Mouse (Mus musculus): ENCODE measurements around the gene Nav1. TPM values are rescaled to one million over a fixed set of nuclear protein-coding genes. Genes with fewer than 3 reads are reported as not detected.

Gene Nav1
- polyA plus RNA-seq, 2 experiments, result 14.4 to 26.8 TPM

DNA sequence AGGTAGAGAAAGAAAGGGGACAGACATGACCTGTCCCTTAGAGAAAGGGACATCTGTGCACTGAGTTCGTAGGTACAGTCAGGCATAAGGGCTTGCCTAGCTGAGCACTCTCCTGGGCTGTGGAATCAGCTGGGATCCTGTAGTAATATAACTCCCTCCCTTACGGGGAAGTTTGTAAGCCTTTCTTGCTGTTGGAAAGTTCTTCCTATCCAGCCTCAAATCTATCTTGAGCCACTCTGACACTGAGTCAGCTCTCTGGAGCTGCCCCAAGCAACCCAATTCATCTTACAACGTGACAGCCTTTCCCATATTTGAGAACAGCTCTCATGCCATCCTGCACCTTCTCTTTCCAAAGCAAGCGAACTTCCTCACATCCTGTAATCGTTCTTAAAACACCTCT, 1.6 kb downstream of the Nav1 start:
- Histone ChIP-seq H3K27me3 (ENCODE audit: control insufficient read depth, insufficient read depth, low read length) (no peaks in the 10 kb centered on the region), H3K27ac (replicated peaks; ENCODE audit: low read depth, low read length) (no peak overlapping the region), H3K36me3 (ENCODE audit: control insufficient read depth, insufficient read depth, low read length) (no peaks in the 10 kb centered on the region), H3K4me1 (ENCODE audit: control insufficient read depth, insufficient read depth, low read length) (0 out of 2 replicates have a peak, but pooled peaks cover 3% of the 10 kb centered on the region), H3K9me3 (ENCODE audit: control insufficient read depth, low read length) (no peaks in the 10 kb centered on the region), H3K4me2 (replicated peaks; ENCODE audit: low read depth, low read length, severe bottlenecking) (no peak overlapping the region), H3K4me3 (replicated peaks; ENCODE audit: low read length) (no peak overlapping the region), H3K9ac (ENCODE audit: low read depth, low read length, severe bottlenecking) (no peak overlapping the region)
- 58% methylated on average over 5 of the region's 5 CpGs for WGBS
- TF ChIP-seq POLR2A (IDR thresholded peaks at IDR 0.05; ENCODE audit: borderline replicate concordance, extremely low read depth, insufficient read depth, insufficient read length), result no peak
- no peak for DNase-seq (ENCODE audit: low spot score)
- no peak for ATAC-seq (ENCODE audit: low FRiP score, low read depth)

- H3K27ac ChIP-seq (replicated peaks; ENCODE audit: low read depth, low read length), result no peak overlapping the region
- no peak for TF ChIP-seq POLR2A (IDR thresholded peaks at IDR 0.05; ENCODE audit: borderline replicate concordance, extremely low read depth, insufficient read depth, insufficient read length)
- no peak overlapping the region for H3K4me3 ChIP-seq (replicated peaks; ENCODE audit: low read length)
- H3K9me3 ChIP-seq (ENCODE audit: control insufficient read depth, low read length), result no peaks in the 10 kb centered on the region
- no peaks in the 10 kb centered on the region for H3K27me3 ChIP-seq (ENCODE audit: control insufficient read depth, insufficient read depth, low read length)
- WGBS, result 86% methylated on average over 7 of the region's 7 CpGs
- H3K4me1 ChIP-seq (ENCODE audit: control insufficient read depth, insufficient read depth, low read length), result peaks cover 7% of the 10 kb centered on the region
- no peak overlapping the region for H3K9ac ChIP-seq (ENCODE audit: low read depth, low read length, severe bottlenecking)
- H3K4me2 ChIP-seq (replicated peaks; ENCODE audit: low read depth, low read length, severe bottlenecking), result no peak overlapping the region
- ATAC-seq (ENCODE audit: low FRiP score, low read depth) (no peak), DNase-seq (ENCODE audit: low spot score) (no peak)
- no peaks in the 10 kb centered on the region for H3K36me3 ChIP-seq (ENCODE audit: control insufficient read depth, insufficient read depth, low read length)
These were observed 2.6 kb downstream of the Nav1 start for GRCm38 (mm10) chr1:135604361-135605052.

GRCm38 (mm10) chr1:135603121-135603870, 3.8 kb downstream of the Nav1 start:
- Histone ChIP-seq H3K27me3 (ENCODE audit: control insufficient read depth, insufficient read depth, low read length) (no peaks in the 10 kb centered on the region), H3K4me1 (ENCODE audit: control insufficient read depth, insufficient read depth, low read length) (peaks cover 18% of the 10 kb centered on the region), H3K4me2 (replicated peaks; ENCODE audit: low read depth, low read length, severe bottlenecking) (no peak overlapping the region), H3K36me3 (ENCODE audit: control insufficient read depth, insufficient read depth, low read length) (no peaks in the 10 kb centered on the region), H3K9me3 (ENCODE audit: control insufficient read depth, low read length) (no peaks in the 10 kb centered on the region), H3K4me3 (replicated peaks; ENCODE audit: low read length) (no peak overlapping the region), H3K9ac (ENCODE audit: low read depth, low read length, severe bottlenecking) (no peak overlapping the region), H3K27ac (replicated peaks; ENCODE audit: low read depth, low read length) (no peak overlapping the region)
- DNase-seq (ENCODE audit: low spot score) (no peak), ATAC-seq (ENCODE audit: low FRiP score, low read depth) (no peak)
- 29% methylated on average over 11 of the region's 11 CpGs for WGBS
- no peak for TF ChIP-seq POLR2A (IDR thresholded peaks at IDR 0.05; ENCODE audit: borderline replicate concordance, extremely low read depth, insufficient read depth, insufficient read length)

- Histone ChIP-seq H3K4me2 (replicated peaks; ENCODE audit: low read depth, low read length, severe bottlenecking) (no peak overlapping the region), H3K27me3 (ENCODE audit: control insufficient read depth, insufficient read depth, low read length) (no peaks in the 10 kb centered on the region), H3K9me3 (ENCODE audit: control insufficient read depth, low read length) (no peaks in the 10 kb centered on the region), H3K4me3 (replicated peaks; ENCODE audit: low read length) (no peak overlapping the region), H3K4me1 (ENCODE audit: control insufficient read depth, insufficient read depth, low read length) (peaks cover 18% of the 10 kb centered on the region), H3K27ac (replicated peaks; ENCODE audit: low read depth, low read length) (no peak overlapping the region), H3K36me3 (ENCODE audit: control insufficient read depth, insufficient read depth, low read length) (no peaks in the 10 kb centered on the region), H3K9ac (ENCODE audit: low read depth, low read length, severe bottlenecking) (no peak overlapping the region)
- DNase-seq (ENCODE audit: low spot score) (peak; percentile 50), ATAC-seq (ENCODE audit: low FRiP score, low read depth) (no peak)
- WGBS, result 40% methylated on average over 15 of the region's 15 CpGs
- no peak for TF ChIP-seq POLR2A (IDR thresholded peaks at IDR 0.05; ENCODE audit: borderline replicate concordance, extremely low read depth, insufficient read depth, insufficient read length)
These were observed 6.8 kb downstream of the Nav1 start for GRCm38 (mm10) chr1:135600023-135601005.

Data from limb, embryonic 14.5 days (tissue).